Mouse (Mus musculus) G1E (cell line): ENCODE measurements at regions not wholly inside any gene's neighbourhood (a gene's known extent, or its start where the extent isn't known, plus 50 kb on each side); places are given as distances from the start of the nearest gene placed in this dataset.

Source experiments
- ATAC-seq: 2 replicates; pipeline ENCODE4 v1.8.0; 2016; ENCODE audit warnings: mild to moderate bottlenecking; ENCODE audit not compliant: insufficient number of reproducible peaks, poor library complexity, low FRiP score, severe bottlenecking; ENCODE audit errors: extremely low read depth
- DNase-seq: peaks from one replicate; pipeline ENCODE4 v3.0.0; 2012; ENCODE audit warnings: low spot score
- H3K27me3 ChIP-seq: 2 replicates; pipeline ENCODE4 v1.6.1; 2012; ENCODE audit warnings: mild to moderate bottlenecking, low read length, inconsistent platforms; ENCODE audit not compliant: insufficient read depth
- H3K36me3 ChIP-seq: replicated peaks from 2 replicates; pipeline ENCODE3; 2012; ENCODE audit warnings: mild to moderate bottlenecking, inconsistent platforms
- H3K4me1 ChIP-seq: 2 replicates; pipeline ENCODE4 v1.6.1; 2012; ENCODE audit warnings: low read depth, low read length, inconsistent platforms, mixed read lengths; ENCODE audit not compliant: insufficient read depth
- H3K4me3 ChIP-seq: 2 replicates; pipeline ENCODE4 v1.5.1; 2012; ENCODE audit warnings: low read depth, mild to moderate bottlenecking, inconsistent platforms, low read length, moderate library complexity, mixed read lengths
- H3K9me3 ChIP-seq: replicated peaks from 2 replicates; pipeline ENCODE4 v1.6.1; 2012; ENCODE audit warnings: inconsistent platforms
- CTCF ChIP-seq: IDR thresholded peaks from 2 replicates; pipeline ENCODE4 v1.5.1; 2012; ENCODE audit warnings: low read depth, low read length, inconsistent platforms, mixed read lengths
- GATA1 ChIP-seq: IDR thresholded peaks from 2 replicates; pipeline ENCODE4 v1.6.1; 2012; ENCODE audit warnings: borderline replicate concordance, low read length, inconsistent platforms, mixed read lengths
- GATA2 ChIP-seq: IDR thresholded peaks from 2 replicates; pipeline ENCODE4 v1.6.1; 2012; ENCODE audit warnings: low read depth, low read length, inconsistent platforms, borderline replicate concordance
- POLR2AphosphoS5 ChIP-seq: IDR thresholded peaks from 2 replicates; pipeline ENCODE4 v1.6.1; 2012; ENCODE audit warnings: low read depth, low read length, inconsistent platforms; ENCODE audit not compliant: insufficient replicate concordance
- TAL1 ChIP-seq: conservative IDR thresholded peaks from 2 replicates; pipeline ENCODE4 v1.6.1; 2012; ENCODE audit warnings: low read depth, low read length, inconsistent platforms, mixed read lengths

DNA sequence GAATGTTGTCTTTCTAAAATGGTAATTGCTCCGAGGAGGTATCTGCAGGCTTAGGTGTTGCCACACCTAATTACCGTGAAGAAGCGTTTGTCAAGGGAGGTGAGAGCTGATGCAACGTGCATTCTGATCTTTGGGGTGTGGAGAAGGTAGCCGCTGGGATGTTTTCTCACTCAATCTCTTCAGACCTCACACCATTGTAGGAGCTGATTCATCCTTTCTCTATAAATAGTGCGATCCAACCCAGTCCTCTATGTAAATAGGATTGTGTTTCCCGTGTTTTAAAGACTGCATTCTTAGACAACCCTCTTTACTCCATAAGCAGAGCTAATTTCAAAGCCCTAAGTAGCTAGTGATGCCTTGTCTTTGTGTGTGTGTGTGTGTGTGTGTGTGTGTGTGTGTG, 374.2 kb upstream of the Slc35b3 start:
- Histone ChIP-seq H3K4me1 (no peaks in the 10 kb centered on the region), H3K4me3 (no peak overlapping the region), H3K9me3 (peaks cover 9% of the 10 kb centered on the region), H3K36me3 (no peaks in the 10 kb centered on the region), H3K27me3 (no peaks in the 10 kb centered on the region)
- no peak for TF ChIP-seq CTCF
- ATAC-seq (no peak), DNase-seq (no peak)

- H3K27me3 ChIP-seq, result no peaks in the 10 kb centered on the region
- no peaks in the 10 kb centered on the region for H3K36me3 ChIP-seq
- ATAC-seq, result no peak
- H3K4me3 ChIP-seq, result no peak overlapping the region
- no peaks in the 10 kb centered on the region for H3K4me1 ChIP-seq
- H3K9me3 ChIP-seq, result peaks cover 3% of the 10 kb centered on the region
- TF ChIP-seq POLR2AphosphoS5 (no peak), TAL1 (no peak), GATA2 (no peak), CTCF (no peak), GATA1 (no peak)
- no peak for DNase-seq
Measured at GRCm38 (mm10) chr13:39329794-39330193, 369.1 kb upstream of the Slc35b3 start.

DNA sequence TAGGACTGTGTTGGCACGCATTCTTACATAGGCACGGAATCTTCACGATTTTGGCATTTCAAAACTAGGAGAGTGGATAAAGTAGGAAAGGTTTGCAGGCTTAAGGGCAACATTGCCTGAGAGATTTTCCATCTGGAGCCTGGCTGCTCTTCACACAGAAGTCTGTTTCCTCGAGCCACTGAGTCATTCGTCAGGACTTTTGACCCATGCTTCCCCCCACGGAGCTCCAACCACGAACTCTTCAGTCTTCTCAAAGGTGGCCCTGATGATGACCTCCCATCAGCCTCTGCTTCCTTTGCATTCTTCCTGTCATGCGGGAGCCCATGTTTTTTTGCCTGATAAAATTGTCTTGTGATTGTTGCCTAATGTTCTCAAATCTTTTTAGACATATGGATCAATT, 365.5 kb upstream of the Slc35b3 start:
- no peak overlapping the region for H3K4me3 ChIP-seq
- 0 out of 2 replicates have a peak, but pooled peaks cover 5% of the 10 kb centered on the region for H3K9me3 ChIP-seq
- no peaks in the 10 kb centered on the region for H3K27me3 ChIP-seq
- H3K36me3 ChIP-seq, result no peaks in the 10 kb centered on the region
- H3K4me1 ChIP-seq, result no peaks in the 10 kb centered on the region
- TF ChIP-seq TAL1, result no peak
- TF ChIP-seq GATA1, result no peak
- no peak for TF ChIP-seq CTCF
- TF ChIP-seq POLR2AphosphoS5, result no peak
- no peak for TF ChIP-seq GATA2
- ATAC-seq (no peak), DNase-seq (no peak)

- TF ChIP-seq POLR2AphosphoS5 (no peak), GATA2 (no peak), GATA1 (no peak), CTCF (no peak), TAL1 (no peak)
- Histone ChIP-seq H3K4me1 (no peaks in the 10 kb centered on the region), H3K4me3 (no peak overlapping the region), H3K36me3 (no peaks in the 10 kb centered on the region), H3K9me3 (0 out of 2 replicates have a peak, but pooled peaks cover 4% of the 10 kb centered on the region), H3K27me3 (no peaks in the 10 kb centered on the region)
- DNase-seq (no peak), ATAC-seq (no peak)
Measured at GRCm38 (mm10) chr13:39321111-39321510, 360.4 kb upstream of the Slc35b3 start.

DNA sequence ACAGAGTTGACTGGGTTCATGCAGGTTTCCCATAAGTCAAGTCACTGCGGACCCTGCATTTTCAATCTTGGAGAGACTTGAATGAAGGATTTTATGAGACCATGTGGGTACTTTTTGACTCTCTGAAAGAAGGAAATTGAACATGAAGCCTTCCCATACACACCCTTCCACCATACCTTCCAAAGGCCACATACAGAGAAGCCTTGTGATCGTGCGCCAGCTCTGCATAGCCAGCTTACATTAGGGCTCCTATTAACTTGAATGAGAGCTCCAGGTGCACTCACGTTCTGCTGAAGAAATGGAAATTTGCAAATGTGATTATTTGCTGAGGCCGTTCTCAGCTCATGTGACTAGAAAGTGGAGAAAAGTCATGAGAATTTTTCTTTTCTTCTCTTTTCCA, 349.1 kb upstream of the Slc35b3 start:
- no peak overlapping the region for H3K4me3 ChIP-seq
- DNase-seq (no peak), ATAC-seq (no peak)
- no peaks in the 10 kb centered on the region for H3K27me3 ChIP-seq
- H3K9me3 ChIP-seq, result peaks cover 9% of the 10 kb centered on the region; the same call in 1 of the 2 replicates
- no peaks in the 10 kb centered on the region for H3K4me1 ChIP-seq
- H3K36me3 ChIP-seq, result no peaks in the 10 kb centered on the region
- TF ChIP-seq TAL1, result no peak
- TF ChIP-seq GATA2, result no peak
- TF ChIP-seq GATA1, result no peak
- no peak for TF ChIP-seq CTCF
- no peak for TF ChIP-seq POLR2AphosphoS5

- H3K27me3 ChIP-seq, result no peaks in the 10 kb centered on the region
- H3K4me3 ChIP-seq, result no peak overlapping the region
- H3K9me3 ChIP-seq, result 0 out of 2 replicates have a peak, but pooled peaks cover 6% of the 10 kb centered on the region
- no peak for DNase-seq
- ATAC-seq, result no peak
- TF ChIP-seq GATA1, result no peak
- no peak for TF ChIP-seq CTCF
- no peak for TF ChIP-seq GATA2
- TF ChIP-seq POLR2AphosphoS5, result no peak
- no peak for TF ChIP-seq TAL1
- no peaks in the 10 kb centered on the region for H3K36me3 ChIP-seq
- H3K4me1 ChIP-seq, result no peaks in the 10 kb centered on the region
Measured at GRCm38 (mm10) chr13:39307845-39308244, 347.2 kb upstream of the Slc35b3 start.

DNA sequence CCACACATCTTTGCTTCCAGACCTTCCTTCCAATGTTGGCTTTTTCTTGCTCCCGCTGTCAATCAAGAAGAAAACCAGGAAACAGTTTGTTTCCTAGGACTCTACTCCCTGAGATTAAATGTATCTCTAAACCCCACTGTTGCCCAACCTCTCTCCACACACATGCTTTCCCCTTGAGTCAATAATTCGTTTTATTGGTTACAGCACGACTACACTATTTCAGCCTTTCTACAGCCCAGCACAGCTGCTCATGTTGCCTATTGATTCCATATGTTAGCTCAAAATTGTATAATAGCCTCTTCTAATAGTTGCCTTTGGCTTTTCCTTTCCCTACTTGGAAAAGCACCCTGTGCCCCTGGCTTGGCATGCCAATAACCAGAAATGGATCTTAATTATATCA, 346.2 kb upstream of the Slc35b3 start:
- TF ChIP-seq TAL1 (no peak), GATA2 (no peak), POLR2AphosphoS5 (no peak), GATA1 (no peak), CTCF (no peak)

More for the DNA sequence above, 346.2 kb upstream of the Slc35b3 start:
- ATAC-seq (no peak), DNase-seq (no peak)
- Histone ChIP-seq H3K4me3 (no peak overlapping the region), H3K4me1 (no peaks in the 10 kb centered on the region), H3K27me3 (no peaks in the 10 kb centered on the region), H3K9me3 (0 out of 2 replicates have a peak, but pooled peaks cover 6% of the 10 kb centered on the region), H3K36me3 (no peaks in the 10 kb centered on the region)
